Mouse (Mus musculus): Measurements from ENCODE around the gene Slc16a11. TPM values are rescaled to one million over a fixed set of nuclear protein-coding genes. Genes with fewer than 3 reads are reported as not detected.

Slc16a11 gene
- polyA plus RNA-seq, 1 experiment from 2014 or later, result 0.36 TPM

- Histone ChIP-seq H3K9me3 (replicated peaks; ENCODE audit: control insufficient read depth, low read length) (no peaks in the 10 kb centered on the region), H3K27me3 (ENCODE audit: control insufficient read depth, insufficient read depth, low read length) (no peaks in the 10 kb centered on the region), H3K9ac (ENCODE audit: low read depth, low read length) (no peak overlapping the region), H3K36me3 (ENCODE audit: control insufficient read depth, insufficient read depth, low read length) (no peaks in the 10 kb centered on the region), H3K4me2 (no peak overlapping the region), H3K27ac (ENCODE audit: low read depth, low read length) (no peak overlapping the region), H3K4me1 (ENCODE audit: control insufficient read depth, insufficient read depth, low read length) (peaks cover 3% of the 10 kb centered on the region; the same call in 1 of the 2 replicates), H3K4me3 (ENCODE audit: low read depth, low read length) (no peak overlapping the region)
- 36% methylated on average over 3 of the region's 3 CpGs for WGBS (ENCODE audit: insufficient replicate concordance)
- no peak for ATAC-seq (replicated peaks; ENCODE audit: insufficient number of reproducible peaks, low FRiP score, low TSS enrichment)
These were observed 52.7 kb downstream of the Slc16a11 start for GRCm38 (mm10) chr11:70265252-70265651.

GRCm38 (mm10) chr11:70265819-70266218 lies 53.3 kb downstream of the Slc16a11 start:
- Histone ChIP-seq H3K27ac (ENCODE audit: low read depth, low read length) (no peak overlapping the region), H3K36me3 (ENCODE audit: control insufficient read depth, insufficient read depth, low read length) (no peaks in the 10 kb centered on the region)

More at GRCm38 (mm10) chr11:70265819-70266218, 53.3 kb downstream of the Slc16a11 start:
- H3K4me2 ChIP-seq, result no peak overlapping the region
- no peak overlapping the region for H3K4me3 ChIP-seq (ENCODE audit: low read depth, low read length)
- H3K9me3 ChIP-seq (replicated peaks; ENCODE audit: control insufficient read depth, low read length), result no peaks in the 10 kb centered on the region
- no peaks in the 10 kb centered on the region for H3K27me3 ChIP-seq (ENCODE audit: control insufficient read depth, insufficient read depth, low read length)
- WGBS (ENCODE audit: insufficient replicate concordance), result 68% methylated on average over 4 of the region's 4 CpGs
- no peak for ATAC-seq (replicated peaks; ENCODE audit: insufficient number of reproducible peaks, low FRiP score, low TSS enrichment)
- peaks cover 3% of the 10 kb centered on the region; the same call in 1 of the 2 replicates for H3K4me1 ChIP-seq (ENCODE audit: control insufficient read depth, insufficient read depth, low read length)
- no peak overlapping the region for H3K9ac ChIP-seq (ENCODE audit: low read depth, low read length)

MicroRNAs within 50 kb of the gene (microRNA counts, 519-probe panel; counts per million panel counts)
- microRNA mmu-miR-195 (2,180 counts per million, percentile 3 among the panel's probes with 10 or more counts), microRNA mmu-miR-497 (32.2 counts per million)

Small RNAs within 50 kb of the gene (microRNA-seq; reads per million reads assigned to microRNA genes)
- gene Mir195a (ENCODE audit: borderline number of aligned reads) (670 reads per million, percentile 82 among the genes with 10 or more reads in this experiment), gene Mir497 (ENCODE audit: borderline number of aligned reads) (not detected), gene Mir497b (ENCODE audit: borderline number of aligned reads) (not detected)

Other genes with a start within 250 kb of the Slc16a11 start
- gene Cldn7, start 248.0 kb upstream of the Slc16a11 start, polyA plus RNA-seq (2014; fragmentation: Nextera tagmentation; extraction: Ambion mirVana), result 2.4 and 3.0 TPM in 2 replicates
- gene Ctdnep1, start 231.6 kb upstream of the Slc16a11 start, polyA plus RNA-seq (2014; fragmentation: Nextera tagmentation; extraction: Ambion mirVana), result 20.3 and 22.2 TPM in 2 replicates
- 120 and 130 TPM in 2 replicates for gene Elp5, start 230.2 kb upstream of the Slc16a11 start, polyA plus RNA-seq (2014; fragmentation: Nextera tagmentation; extraction: Ambion mirVana)
- gene Gabarap, start 221.6 kb upstream of the Slc16a11 start, polyA plus RNA-seq (2014; fragmentation: Nextera tagmentation; extraction: Ambion mirVana), result 481 and 489 TPM in 2 replicates
- 27.3 and 29.9 TPM in 2 replicates for gene Phf23, start 217.0 kb upstream of the Slc16a11 start, polyA plus RNA-seq (2014; fragmentation: Nextera tagmentation; extraction: Ambion mirVana)
- gene Dvl2, start 212.2 kb upstream of the Slc16a11 start, polyA plus RNA-seq (2014; fragmentation: Nextera tagmentation; extraction: Ambion mirVana), result 18.6 and 18.9 TPM in 2 replicates
- gene Acadvl, start 197.3 kb upstream of the Slc16a11 start, polyA plus RNA-seq (2014; fragmentation: Nextera tagmentation; extraction: Ambion mirVana), result 94.1 and 111 TPM in 2 replicates
- 10.2 and 10.4 TPM in 2 replicates for gene Dlg4, start 195.8 kb upstream of the Slc16a11 start, polyA plus RNA-seq (2014; fragmentation: Nextera tagmentation; extraction: Ambion mirVana)
- 0.13 TPM in 1 of 2 replicates, not detected in the other for gene Asgr1, start 158.7 kb upstream of the Slc16a11 start, polyA plus RNA-seq (2014; fragmentation: Nextera tagmentation; extraction: Ambion mirVana)
- gene Asgr2, start 120.1 kb upstream of the Slc16a11 start, polyA plus RNA-seq (2014; fragmentation: Nextera tagmentation; extraction: Ambion mirVana), result 0.57 TPM in 1 of 2 replicates, not detected in the other
- 0.17 and 0.29 TPM in 2 replicates for gene Mgl2, start 82.4 kb upstream of the Slc16a11 start, polyA plus RNA-seq (2014; fragmentation: Nextera tagmentation; extraction: Ambion mirVana)
- not detected in 2 replicates for gene Clec10a, start 56.6 kb upstream of the Slc16a11 start, polyA plus RNA-seq (2014; fragmentation: Nextera tagmentation; extraction: Ambion mirVana)
- 7.6 and 7.8 TPM in 2 replicates for gene Slc16a13, start 8.3 kb downstream of the Slc16a11 start, polyA plus RNA-seq (2014; fragmentation: Nextera tagmentation; extraction: Ambion mirVana)
- 11.9 and 13.0 TPM in 2 replicates for gene Bcl6b, start 17.0 kb downstream of the Slc16a11 start, polyA plus RNA-seq (2014; fragmentation: Nextera tagmentation; extraction: Ambion mirVana)
- 129 and 132 TPM in 2 replicates for gene 0610010K14Rik, start 25.2 kb downstream of the Slc16a11 start, polyA plus RNA-seq (2014; fragmentation: Nextera tagmentation; extraction: Ambion mirVana)
- 7.7 and 9.3 TPM in 2 replicates for gene Gm21988, start 27.1 kb downstream of the Slc16a11 start, polyA plus RNA-seq (2014; fragmentation: Nextera tagmentation; extraction: Ambion mirVana)
- 170 and 183 TPM in 2 replicates for gene Rnasek, start 27.1 kb downstream of the Slc16a11 start, polyA plus RNA-seq (2014; fragmentation: Nextera tagmentation; extraction: Ambion mirVana)
- 5.8 and 6.1 TPM in 2 replicates for gene Alox12, start 42.6 kb downstream of the Slc16a11 start, polyA plus RNA-seq (2014; fragmentation: Nextera tagmentation; extraction: Ambion mirVana)
- gene Alox12e, start 109.9 kb downstream of the Slc16a11 start, polyA plus RNA-seq (2014; fragmentation: Nextera tagmentation; extraction: Ambion mirVana), result 0.11 TPM in 1 of 2 replicates, not detected in the other
- 0.06 TPM in 1 of 2 replicates, not detected in the other for gene Alox15, start 139.3 kb downstream of the Slc16a11 start, polyA plus RNA-seq (2014; fragmentation: Nextera tagmentation; extraction: Ambion mirVana)
- 22.1 and 27.5 TPM in 2 replicates for gene Pelp1, start 197.3 kb downstream of the Slc16a11 start, polyA plus RNA-seq (2014; fragmentation: Nextera tagmentation; extraction: Ambion mirVana)
- gene Arrb2, start 219.9 kb downstream of the Slc16a11 start, polyA plus RNA-seq (2014; fragmentation: Nextera tagmentation; extraction: Ambion mirVana), result 11.6 and 12.9 TPM in 2 replicates
- 28.6 and 31.2 TPM in 2 replicates for gene Med11, start 239.2 kb downstream of the Slc16a11 start, polyA plus RNA-seq (2014; fragmentation: Nextera tagmentation; extraction: Ambion mirVana)
- 1.1 and 1.9 TPM in 2 replicates for gene Zmynd15, start 246.7 kb downstream of the Slc16a11 start, polyA plus RNA-seq (2014; fragmentation: Nextera tagmentation; extraction: Ambion mirVana)
- gene Cxcl16, start 247.2 kb downstream of the Slc16a11 start, polyA plus RNA-seq (2014; fragmentation: Nextera tagmentation; extraction: Ambion mirVana), result 6.2 and 7.3 TPM in 2 replicates

Measured in heart, embryonic 11.5 days (tissue).